Mouse (Mus musculus) spleen, adult 2 months (tissue): ENCODE measurements around the gene Cptp. TPM values are rescaled to one million over a fixed set of nuclear protein-coding genes. Genes with fewer than 3 reads are reported as not detected.

ENCODE experiments used
- DNase-seq, 2 experiments: peaks; one replicate each; pipeline versions ENCODE4 v3.0.0 to v3.0.0-alpha.2; 2012 to 2021; ENCODE audit warnings: low spot score in 2 of 2, low read depth in 1 of 2
- H3K27ac ChIP-seq: fragments of 200-500 bp; 2 replicates; pipeline ENCODE4 v1.5.1; 2012; ENCODE audit warnings: low read length, inconsistent platforms; ENCODE audit not compliant: insufficient read depth
- H3K27me3 ChIP-seq: fragments of 200-500 bp; 2 replicates; pipeline ENCODE4 v1.6.1; 2012; ENCODE audit warnings: mild to moderate bottlenecking, moderate library complexity, low read length, inconsistent platforms; ENCODE audit not compliant: control insufficient read depth, insufficient read depth
- H3K36me3 ChIP-seq: fragments of 200-500 bp; 2 replicates; pipeline ENCODE4 v1.6.1; 2012; ENCODE audit warnings: mild to moderate bottlenecking, low read length, inconsistent platforms; ENCODE audit not compliant: control insufficient read depth, insufficient read depth
- H3K4me1 ChIP-seq: fragments of 200-500 bp; 2 replicates; pipeline ENCODE4 v1.6.1; 2011; ENCODE audit warnings: inconsistent platforms; ENCODE audit not compliant: control insufficient read depth, insufficient read depth, insufficient read length
- H3K4me3 ChIP-seq: fragments of 200-500 bp; 2 replicates; pipeline ENCODE4 v1.5.1; 2011; ENCODE audit warnings: mild to moderate bottlenecking, inconsistent platforms; ENCODE audit not compliant: insufficient read depth, insufficient read length; ENCODE audit errors: extremely low read depth
- CTCF ChIP-seq: fragments of 200-500 bp; IDR thresholded peaks from 2 replicates; pipeline ENCODE4 v1.5.1; 2011; ENCODE audit warnings: mild to moderate bottlenecking, inconsistent platforms; ENCODE audit not compliant: insufficient read depth, insufficient read length, insufficient replicate concordance; ENCODE audit errors: extremely low read depth
- POLR2A ChIP-seq: fragments of 200-500 bp; IDR thresholded peaks from 2 replicates; pipeline ENCODE4 v1.6.1; 2011; ENCODE audit warnings: low read depth, low read length, inconsistent platforms
- WGBS: fragments of 180-500 bp; shearing (Covaris S2); methylation state at CpG from one replicate; pipeline ENCODE4 v1.1.7; 2018; 5-methylcytosine and 5-hydroxymethylcytosine counted together
- polyA plus RNA-seq: library from polyadenylated mRNA; depleted of rRNA; stranded (reverse); fragments of >200 nt; gene quantifications from 2 replicates; pipeline ENCODE4 v1.2.3, GENCODE M21; 2012; rRNA removed

Gene Cptp
- polyA plus RNA-seq, 1 experiment, result 18.9 TPM

- H3K27ac ChIP-seq, result peak within 1 kb of the TSS; percentile 86
- peak within 1 kb of the TSS; percentile 91 for H3K4me3 ChIP-seq
- H3K36me3 ChIP-seq, result peaks cover 1% of the 10 kb centered on the region; the same call in 1 of the 2 replicates
- no peaks in the 10 kb centered on the region for H3K27me3 ChIP-seq
- WGBS, result under 1% methylated on average over 49 of the region's 49 CpGs
- peaks cover 9% of the 10 kb centered on the region; the same call in 1 of the 2 replicates for H3K4me1 ChIP-seq
- TF ChIP-seq CTCF, result peak; percentile 94
- peak; percentile 75 for TF ChIP-seq POLR2A
- peak; percentile 87 to 95 for DNase-seq
Measured at GRCm38 (mm10) chr4:155831205-155831766, 38.0 kb downstream of the Cptp start, which contains the start of gene Aurkaip1. Aurkaip1 (plus strand) TSS chr4:155831272.

GRCm38 (mm10) chr4:155830596-155830995 is 38.6 kb downstream of the Cptp start:
- no peaks in the 10 kb centered on the region for H3K27me3 ChIP-seq
- no peak overlapping the region for H3K4me3 ChIP-seq
- H3K36me3 ChIP-seq, result peaks cover 1% of the 10 kb centered on the region; the same call in 1 of the 2 replicates
- 50% methylated on average over 8 of the region's 8 CpGs for WGBS
- peaks cover 9% of the 10 kb centered on the region; the same call in 1 of the 2 replicates for H3K4me1 ChIP-seq
- DNase-seq, result no peak
- no peak for TF ChIP-seq CTCF
- TF ChIP-seq POLR2A, result no peak
- H3K27ac ChIP-seq, result peak overlapping the region; percentile 16; the same call in 1 of the 2 replicates

GRCm38 (mm10) chr4:155829866-155830265 is 39.4 kb downstream of the Cptp start:
- Histone ChIP-seq H3K27me3 (no peaks in the 10 kb centered on the region), H3K4me3 (no peak overlapping the region), H3K36me3 (peaks cover 2% of the 10 kb centered on the region), H3K4me1 (peaks cover 9% of the 10 kb centered on the region; the same call in 1 of the 2 replicates), H3K27ac (no peak overlapping the region)
- DNase-seq, result no peak
- 92% methylated on average over 4 of the region's 4 CpGs for WGBS
- TF ChIP-seq CTCF, result no peak
- TF ChIP-seq POLR2A, result no peak

GRCm38 (mm10) chr4:155823443-155823842 is 45.8 kb downstream of the Cptp start:
- 97% methylated on average over 16 of the region's 16 CpGs for WGBS

GRCm38 (mm10) chr4:155821025-155821424 is 48.2 kb downstream of the Cptp start:
- DNase-seq, result no peak
- Histone ChIP-seq H3K27ac (no peak overlapping the region), H3K36me3 (peaks cover 63% of the 10 kb centered on the region), H3K27me3 (no peaks in the 10 kb centered on the region), H3K4me3 (no peak overlapping the region), H3K4me1 (no peaks in the 10 kb centered on the region)
- no peak for TF ChIP-seq CTCF
- no peak for TF ChIP-seq POLR2A
- WGBS, result 84% methylated on average over 7 of the region's 7 CpGs

More at GRCm38 (mm10) chr4:155823443-155823842, 45.8 kb downstream of the Cptp start:
- Histone ChIP-seq H3K36me3 (peaks cover 45% of the 10 kb centered on the region), H3K4me3 (no peak overlapping the region), H3K27me3 (no peaks in the 10 kb centered on the region), H3K4me1 (no peaks in the 10 kb centered on the region), H3K27ac (no peak overlapping the region)
- DNase-seq, result no peak
- TF ChIP-seq CTCF (no peak), POLR2A (no peak)

GRCm38 (mm10) chr4:155817533-155817932 is 51.7 kb downstream of the Cptp start:
- WGBS, result 86% methylated on average over 4 of the region's 4 CpGs
- TF ChIP-seq POLR2A (no peak), CTCF (no peak)
- H3K4me3 ChIP-seq, result no peak overlapping the region
- H3K27ac ChIP-seq, result no peak overlapping the region
- no peak for DNase-seq
- peaks cover 3% of the 10 kb centered on the region; the same call in 1 of the 2 replicates for H3K4me1 ChIP-seq
- H3K27me3 ChIP-seq, result no peaks in the 10 kb centered on the region
- H3K36me3 ChIP-seq, result peaks cover 57% of the 10 kb centered on the region

Other genes with a start within 250 kb of the Cptp start
- 25.8 and 27.8 TPM in 2 replicates for gene Cdk11b, start 244.6 kb downstream of the Cptp start, polyA plus RNA-seq
- gene Gm10563, start 224.0 kb downstream of the Cptp start, polyA plus RNA-seq, result not detected in 2 replicates
- gene Mmp23, start 216.1 kb downstream of the Cptp start, polyA plus RNA-seq, result 57.2 and 83.5 TPM in 2 replicates
- 56.8 and 67.4 TPM in 2 replicates for gene Mib2, start 200.2 kb downstream of the Cptp start, polyA plus RNA-seq
- 8.8 and 12.7 TPM in 2 replicates for gene Fndc10, start 175.1 kb downstream of the Cptp start, polyA plus RNA-seq
- gene Ssu72, start 164.6 kb downstream of the Cptp start, polyA plus RNA-seq, result 82.4 and 117 TPM in 2 replicates
- gene Tmem240, start 134.6 kb downstream of the Cptp start, polyA plus RNA-seq, result 1.6 and 1.9 TPM in 2 replicates
- 59.9 and 91.6 TPM in 2 replicates for gene Atad3a, start 108.3 kb downstream of the Cptp start, polyA plus RNA-seq
- 21.5 and 24.3 TPM in 2 replicates for gene Vwa1, start 94.7 kb downstream of the Cptp start, polyA plus RNA-seq
- gene Tmem88b, start 83.6 kb downstream of the Cptp start, polyA plus RNA-seq, result 0.06 and 0.16 TPM in 2 replicates
- 0.25 and 0.49 TPM in 2 replicates for gene Ankrd65, start 79.0 kb downstream of the Cptp start, polyA plus RNA-seq
- 23.3 and 31.4 TPM in 2 replicates for gene Mrpl20, start 66.6 kb downstream of the Cptp start, polyA plus RNA-seq
- gene Ccnl2, start 57.0 kb downstream of the Cptp start, polyA plus RNA-seq, result 56.2 and 57.9 TPM in 2 replicates
- gene Aurkaip1, start 38.2 kb downstream of the Cptp start, polyA plus RNA-seq, result 88.7 and 144 TPM in 2 replicates
- 73.6 and 118 TPM in 2 replicates for gene Mxra8, start 29.8 kb downstream of the Cptp start, polyA plus RNA-seq
- gene Dvl1, start 22.0 kb downstream of the Cptp start, polyA plus RNA-seq, result 98.5 and 132 TPM in 2 replicates
- 0.95 and 1.2 TPM in 2 replicates for gene Tas1r3, start 6.1 kb downstream of the Cptp start, polyA plus RNA-seq
- gene Ints11, start 106 bp upstream of the Cptp start, polyA plus RNA-seq, result 31.8 and 36.3 TPM in 2 replicates
- 48.8 and 70.1 TPM in 2 replicates for gene Pusl1, start 22.3 kb upstream of the Cptp start, polyA plus RNA-seq
- 29.1 and 31.9 TPM in 2 replicates for gene Acap3, start 22.4 kb upstream of the Cptp start, polyA plus RNA-seq
- gene Ube2j2, start 74.4 kb upstream of the Cptp start, polyA plus RNA-seq, result 53.6 and 113 TPM in 2 replicates
- 21.6 and 50.1 TPM in 2 replicates for gene C1qtnf12, start 92.9 kb upstream of the Cptp start, polyA plus RNA-seq
- 4.9 and 7.6 TPM in 2 replicates for gene B3galt6, start 123.2 kb upstream of the Cptp start, polyA plus RNA-seq
- 33.5 and 35.7 TPM in 2 replicates for gene Sdf4, start 123.4 kb upstream of the Cptp start, polyA plus RNA-seq
- gene Tnfrsf4, start 144.4 kb upstream of the Cptp start, polyA plus RNA-seq, result 20.7 and 34.3 TPM in 2 replicates
- 29.9 and 38.2 TPM in 2 replicates for gene Tnfrsf18, start 156.7 kb upstream of the Cptp start, polyA plus RNA-seq
- 0.07 TPM in 1 of 2 replicates, not detected in the other for gene Ttll10, start 190.0 kb upstream of the Cptp start, polyA plus RNA-seq
- gene 9430015G10Rik, start 240.5 kb upstream of the Cptp start, polyA plus RNA-seq, result 31.5 and 38.4 TPM in 2 replicates